Mouse (Mus musculus) kidney, adult 2 months (tissue): ENCODE results near the gene Camk2g. TPM values are rescaled to one million over a fixed set of nuclear protein-coding genes. Genes with fewer than 3 reads are reported as not detected.

Experiments
- DNase-seq: peaks from one replicate; pipeline ENCODE4 v3.0.0; 2021
- H3K27ac ChIP-seq: fragments of 200-500 bp; 2 replicates; pipeline ENCODE4 v1.5.1; 2012; ENCODE audit warnings: low read depth, low read length, control low read depth, inconsistent platforms; ENCODE audit not compliant: insufficient read depth
- H3K27me3 ChIP-seq: fragments of 200-500 bp; replicated peaks from 2 replicates; pipeline ENCODE4 v1.6.1; 2012; ENCODE audit warnings: mild to moderate bottlenecking, moderate library complexity, low read length, inconsistent platforms; ENCODE audit not compliant: control insufficient read depth, insufficient read depth
- H3K36me3 ChIP-seq: fragments of 200-500 bp; 2 replicates; pipeline ENCODE4 v1.6.1; 2012; ENCODE audit warnings: mild to moderate bottlenecking, moderate library complexity, low read length, inconsistent platforms; ENCODE audit not compliant: control insufficient read depth, insufficient read depth
- H3K4me1 ChIP-seq: fragments of 200-500 bp; 2 replicates; pipeline ENCODE4 v1.6.1; 2011; ENCODE audit warnings: low read length; ENCODE audit not compliant: control insufficient read depth, insufficient read depth
- H3K4me3 ChIP-seq: fragments of 200-500 bp; 2 replicates; pipeline ENCODE4 v1.5.1; 2011; ENCODE audit warnings: mild to moderate bottlenecking, low read depth, low read length, control low read depth; ENCODE audit not compliant: insufficient read depth
- CTCF ChIP-seq: fragments of 200-500 bp; conservative IDR thresholded peaks from 2 replicates; pipeline ENCODE4 v1.5.1; 2011; ENCODE audit warnings: low read depth, mild to moderate bottlenecking, control low read depth, low read length, moderate library complexity, mixed read lengths; ENCODE audit not compliant: insufficient read depth, insufficient read length
- POLR2A ChIP-seq: fragments of 200-500 bp; IDR thresholded peaks from one replicate; pipeline ENCODE4 v1.6.1; 2011; ENCODE audit warnings: low read depth, low read length, control low read depth
- WGBS: fragments of 180-500 bp; shearing (Covaris S2); methylation state at CpG from one replicate; pipeline ENCODE4 v1.1.7; 2018; 5-methylcytosine and 5-hydroxymethylcytosine counted together
- polyA plus RNA-seq: library from polyadenylated mRNA; depleted of rRNA; stranded (reverse); fragments of >200 nt; gene quantifications from 2 replicates; pipeline ENCODE4 v1.2.3, GENCODE M21; 2012

The Camk2g gene
- polyA plus RNA-seq, 1 experiment, result 15.4 TPM

DNA sequence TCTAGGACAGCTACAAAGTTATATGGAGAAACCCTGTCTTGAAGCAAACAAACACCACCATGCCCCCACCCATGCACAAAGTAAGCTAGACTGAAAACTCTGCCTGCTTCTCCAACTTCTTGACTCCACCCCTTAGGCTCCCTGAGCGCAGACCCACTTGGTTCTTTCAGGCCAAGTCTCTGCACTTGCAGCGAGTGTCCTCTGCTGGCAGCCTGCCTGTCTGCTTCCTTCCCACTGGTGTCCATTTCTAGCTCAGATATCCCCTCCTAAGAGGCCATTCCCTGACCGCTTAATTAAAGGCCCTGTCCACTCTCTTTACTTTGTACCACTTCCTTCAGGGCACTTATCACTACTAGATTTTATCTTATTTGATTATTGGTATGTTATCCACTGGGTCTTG, 50.3 kb downstream of the Camk2g start:
- TF ChIP-seq CTCF, result 0 out of 2 replicates have a peak, but pooled peaks have one; percentile 12
- no peak for TF ChIP-seq POLR2A
- Histone ChIP-seq H3K4me3 (no peak overlapping the region), H3K27ac (no peak overlapping the region), H3K36me3 (peaks cover 6% of the 10 kb centered on the region), H3K27me3 (no peaks in the 10 kb centered on the region), H3K4me1 (no peaks in the 10 kb centered on the region)
- WGBS, result 53% methylated on average over 3 of the region's 3 CpGs
- DNase-seq, result peak; percentile 54

DNA sequence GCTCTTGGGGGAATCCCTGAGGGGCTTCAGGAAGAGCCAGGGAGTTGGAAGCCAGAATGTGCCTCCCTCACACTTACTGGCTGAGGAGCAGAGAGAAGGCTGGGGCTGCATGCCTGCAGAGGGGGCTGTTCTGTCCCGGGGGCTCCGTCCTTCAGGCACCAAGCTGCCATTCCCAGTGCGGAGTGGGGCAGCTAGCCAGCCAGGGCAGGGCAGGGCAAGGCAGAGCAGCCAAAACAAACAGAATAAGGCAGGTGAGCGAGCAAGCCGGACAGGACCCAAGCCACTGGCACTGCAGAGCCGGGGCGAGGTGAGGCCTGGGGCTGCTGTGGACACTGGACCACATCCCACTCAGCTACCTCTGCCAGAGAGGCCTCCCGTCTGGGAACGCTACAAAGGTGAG, 52.6 kb downstream of the Camk2g start:
- Histone ChIP-seq H3K4me3 (no peak overlapping the region), H3K36me3 (peaks cover 6% of the 10 kb centered on the region), H3K4me1 (no peaks in the 10 kb centered on the region), H3K27ac (no peak overlapping the region), H3K27me3 (no peaks in the 10 kb centered on the region)
- WGBS, result 56% methylated on average over 9 of the region's 9 CpGs
- peak; percentile 31 for DNase-seq
- no peak for TF ChIP-seq CTCF
- no peak for TF ChIP-seq POLR2A

DNA sequence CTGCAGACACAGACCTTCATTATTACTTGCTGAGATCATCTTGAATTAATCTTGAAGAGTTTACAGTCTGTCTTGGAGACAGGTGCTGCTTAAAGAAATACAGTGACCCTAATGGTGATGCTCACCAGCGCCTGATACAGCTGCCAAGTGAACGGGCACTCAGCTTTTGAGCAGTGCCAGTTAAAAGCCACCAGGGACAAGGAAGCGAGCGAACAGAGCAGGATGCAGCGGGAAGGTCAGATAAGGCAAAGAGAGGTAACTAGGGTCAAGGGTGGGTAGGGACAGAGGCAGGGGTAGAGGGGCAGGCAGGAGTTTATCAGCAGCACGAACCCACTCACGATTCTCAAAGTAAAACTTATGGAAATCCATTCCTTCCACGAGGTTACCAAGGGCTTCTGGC, 55.4 kb downstream of the Camk2g start:
- H3K27ac ChIP-seq, result no peak overlapping the region
- peaks cover 2% of the 10 kb centered on the region; the same call in 1 of the 2 replicates for H3K36me3 ChIP-seq
- no peak overlapping the region for H3K4me3 ChIP-seq
- no peak for DNase-seq
- 88% methylated on average over 8 of the region's 8 CpGs for WGBS
- TF ChIP-seq CTCF, result no peak
- no peak for TF ChIP-seq POLR2A
- no peaks in the 10 kb centered on the region for H3K4me1 ChIP-seq
- no peaks in the 10 kb centered on the region for H3K27me3 ChIP-seq

DNA sequence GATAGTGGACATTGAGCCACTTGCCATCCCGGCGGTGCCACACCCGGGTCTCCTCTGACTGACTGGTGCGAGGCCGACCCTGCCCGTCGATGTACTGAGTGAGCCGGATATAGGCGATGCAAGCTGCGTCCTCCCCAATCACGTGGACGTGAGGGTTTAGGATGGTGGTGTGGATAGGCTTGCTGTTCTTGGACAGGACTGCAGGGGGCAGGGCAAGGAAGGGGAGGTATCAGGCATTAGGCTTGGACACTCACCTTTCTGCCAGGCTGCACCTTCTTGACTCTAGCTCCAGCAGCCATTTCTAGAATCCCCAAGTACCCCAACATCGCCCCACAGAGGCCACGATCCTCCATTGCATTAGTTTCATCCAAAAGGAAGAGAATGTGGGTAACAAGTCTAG, 56.6 kb downstream of the Camk2g start:
- H3K4me1 ChIP-seq, result peaks cover 3% of the 10 kb centered on the region; the same call in 1 of the 2 replicates
- WGBS, result 21% methylated on average over 14 of the region's 14 CpGs
- DNase-seq, result peak; percentile 75
- no peak overlapping the region for H3K4me3 ChIP-seq
- H3K27me3 ChIP-seq, result no peaks in the 10 kb centered on the region
- H3K27ac ChIP-seq, result no peak overlapping the region
- TF ChIP-seq POLR2A, result no peak
- peak; percentile 89 for TF ChIP-seq CTCF
- H3K36me3 ChIP-seq, result 0 out of 2 replicates have a peak, but pooled peaks cover 2% of the 10 kb centered on the region

DNA sequence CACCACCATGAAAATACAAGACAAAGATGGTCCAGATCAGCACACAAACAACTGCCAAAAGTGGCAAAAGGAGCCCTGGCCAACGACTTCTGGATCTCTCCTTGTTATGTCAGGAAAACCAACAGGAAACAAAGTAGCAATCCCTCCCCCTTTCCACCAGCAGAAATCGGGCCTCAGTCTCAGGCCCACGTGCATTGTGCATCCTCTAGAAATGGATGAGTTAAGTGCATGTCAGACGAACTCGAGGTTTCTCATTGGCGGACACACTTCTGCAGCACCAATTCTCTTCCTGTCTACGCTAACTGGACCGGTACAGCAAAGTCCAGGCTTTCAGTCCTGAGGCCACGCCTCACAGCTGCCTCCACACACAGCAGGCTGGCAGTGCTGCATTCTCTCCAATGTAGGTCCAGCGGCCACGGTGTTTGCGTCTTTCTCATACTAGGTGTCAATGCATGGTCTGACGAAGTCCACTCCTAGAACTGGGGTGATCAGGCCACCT, 57.9 kb downstream of the Camk2g start:
- Histone ChIP-seq H3K36me3 (0 out of 2 replicates have a peak, but pooled peaks cover 2% of the 10 kb centered on the region), H3K27ac (no peak overlapping the region), H3K4me1 (peaks cover 3% of the 10 kb centered on the region; the same call in 1 of the 2 replicates), H3K27me3 (no peaks in the 10 kb centered on the region), H3K4me3 (no peak overlapping the region)
- TF ChIP-seq POLR2A, result no peak
- no peak for TF ChIP-seq CTCF
- DNase-seq, result no peak
- 74% methylated on average over 13 of the region's 13 CpGs for WGBS

DNA sequence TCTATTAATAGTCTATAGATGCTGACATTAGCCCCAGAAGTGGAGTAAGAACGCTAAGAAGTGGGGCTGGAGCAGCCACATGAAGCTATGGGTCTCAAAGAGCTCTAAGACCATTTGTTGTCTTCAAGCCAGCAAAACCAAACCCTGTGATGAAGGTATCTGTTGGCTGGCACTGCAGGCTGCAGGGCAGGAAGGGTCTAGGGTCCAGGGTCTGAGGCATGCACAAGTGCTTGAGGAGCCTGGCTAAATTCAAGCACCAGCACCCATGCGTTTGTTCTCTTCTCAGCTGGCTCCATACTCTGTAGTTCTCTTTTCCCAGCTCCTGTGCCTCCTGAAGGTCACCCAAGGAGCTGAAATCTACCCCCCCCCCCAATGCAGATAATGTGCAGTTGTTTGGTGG, 58.8 kb downstream of the Camk2g start:
- H3K4me3 ChIP-seq, result no peak overlapping the region
- DNase-seq, result no peak
- TF ChIP-seq CTCF (no peak), POLR2A (no peak)
- no peak overlapping the region for H3K27ac ChIP-seq
- WGBS, result 45% methylated on average over 2 of the region's 2 CpGs
- 0 out of 2 replicates have a peak, but pooled peaks cover 2% of the 10 kb centered on the region for H3K36me3 ChIP-seq
- H3K27me3 ChIP-seq, result no peaks in the 10 kb centered on the region
- peaks cover 3% of the 10 kb centered on the region; the same call in 1 of the 2 replicates for H3K4me1 ChIP-seq

DNA sequence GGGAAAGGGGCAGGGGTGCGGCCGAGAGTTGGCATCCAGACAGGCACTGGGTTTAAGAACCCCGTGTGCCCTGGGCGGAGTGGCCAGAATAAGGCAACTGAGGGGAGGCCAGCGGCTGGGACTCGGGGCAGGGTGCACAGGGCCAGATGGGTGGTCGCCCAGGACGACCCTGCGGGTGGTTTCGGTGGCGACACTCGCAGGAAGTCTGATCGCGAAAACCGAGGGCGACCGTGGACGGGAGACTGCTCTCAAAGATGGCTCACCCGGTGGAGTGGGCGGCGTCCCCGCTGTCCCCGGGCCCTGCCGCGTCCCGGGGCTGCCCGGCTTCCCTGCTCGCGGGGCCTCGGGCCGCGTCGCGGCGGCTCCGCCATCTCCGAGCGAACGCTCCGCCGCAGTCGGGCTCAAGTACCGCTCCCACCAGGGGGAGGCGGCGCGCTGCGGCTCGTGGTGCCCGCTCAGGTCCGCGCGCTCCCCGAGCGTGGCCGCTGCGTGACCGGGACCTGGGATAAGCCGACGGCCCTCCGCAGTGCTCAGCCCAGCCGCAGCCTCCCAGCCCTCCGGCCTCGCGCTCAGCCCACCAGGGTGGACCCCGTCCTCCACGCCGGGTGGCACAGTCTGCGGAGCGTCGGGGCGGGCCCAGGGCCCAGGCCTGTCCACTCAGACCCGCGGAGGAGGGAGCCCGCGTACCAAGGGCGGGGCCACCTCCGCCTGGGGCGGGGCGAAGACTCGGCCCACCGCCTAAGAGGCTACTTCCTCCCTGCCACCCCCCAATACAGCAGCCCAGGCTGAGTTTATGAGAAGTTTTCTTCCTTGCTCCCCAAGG, 59.7 kb downstream of the Camk2g start, which contains the start of gene Ndst2:
Ndst2 (minus strand) TSS at position 611 of the 823 bp plus-strand sequence.
- Histone ChIP-seq H3K36me3 (peaks cover 2% of the 10 kb centered on the region; the same call in 1 of the 2 replicates), H3K27ac (peak within 1 kb of the TSS; percentile 83)

More for the DNA sequence above, 59.7 kb downstream of the Camk2g start, which contains the start of gene Ndst2:
- DNase-seq, result peak; percentile 92
- no peaks in the 10 kb centered on the region for H3K27me3 ChIP-seq
- peaks cover 3% of the 10 kb centered on the region; the same call in 1 of the 2 replicates for H3K4me1 ChIP-seq
- WGBS, result under 1% methylated on average over 60 of the region's 81 CpGs
- no peak for TF ChIP-seq POLR2A
- no peak for TF ChIP-seq CTCF
- peak within 1 kb of the TSS; percentile 97 for H3K4me3 ChIP-seq
